Mouse (Mus musculus) limb, embryonic 11.5 days (tissue): ENCODE data around the gene Gnai1. TPM values are rescaled to one million over a fixed set of nuclear protein-coding genes. Genes with fewer than 3 reads are reported as not detected.

ENCODE experiments used
- ATAC-seq: fragments of 200-750 bp; cut with Nextera tagmentation; 2 replicates; pipeline ENCODE4 v1.8.0; 2017; ENCODE audit warnings: low read depth; ENCODE audit not compliant: insufficient number of reproducible peaks, low FRiP score, low TSS enrichment
- DNase-seq: peaks from one replicate; pipeline ENCODE4 v3.0.0-alpha.2; 2015; ENCODE audit warnings: low spot score
- H3K27ac ChIP-seq: fragments of 300-500 bp; sonication (generic); replicated peaks from 2 replicates; pipeline ENCODE4 v1.5.1; 2014; ENCODE audit warnings: low read depth, mild to moderate bottlenecking, low read length
- H3K27me3 ChIP-seq: fragments of 300-500 bp; sonication (generic); 2 replicates; pipeline ENCODE4 v1.6.1; 2014; ENCODE audit warnings: mild to moderate bottlenecking, low read length, mixed read lengths; ENCODE audit not compliant: control insufficient read depth, insufficient read depth
- H3K36me3 ChIP-seq: fragments of 300-500 bp; sonication (generic); 2 replicates; pipeline ENCODE4 v1.6.1; 2014; ENCODE audit warnings: mild to moderate bottlenecking, low read length, moderate library complexity, mixed read lengths; ENCODE audit not compliant: control insufficient read depth, insufficient read depth
- H3K4me1 ChIP-seq: fragments of 300-500 bp; sonication (generic); 2 replicates; pipeline ENCODE4 v1.6.1; 2014; ENCODE audit warnings: low read length, mixed read lengths; ENCODE audit not compliant: control insufficient read depth, insufficient read depth
- H3K4me2 ChIP-seq: fragments of 300-500 bp; sonication (generic); 2 replicates; pipeline ENCODE4 v1.6.1; 2014; ENCODE audit warnings: low read depth, mild to moderate bottlenecking, moderate library complexity; ENCODE audit not compliant: severe bottlenecking
- H3K4me3 ChIP-seq: fragments of 300-500 bp; sonication (generic); 2 replicates; pipeline ENCODE4 v1.5.1; 2014; ENCODE audit warnings: low read depth, low read length
- H3K9ac ChIP-seq: fragments of 300-500 bp; sonication (generic); 2 replicates; pipeline ENCODE4 v1.6.1; 2014; ENCODE audit warnings: mild to moderate bottlenecking, low read length
- H3K9me3 ChIP-seq: fragments of 300-500 bp; sonication (generic); 2 replicates; pipeline ENCODE4 v1.6.1; 2016; ENCODE audit warnings: low read length; ENCODE audit not compliant: control insufficient read depth
- WGBS: fragments of 180-500 bp; shearing (Covaris S2); extraction: QIAGEN DNeasy Blood & Tissue Kit; methylation state at CpG from one replicate; pipeline ENCODE4 v1.1.7; 2014; 5-methylcytosine and 5-hydroxymethylcytosine counted together
- polyA plus RNA-seq: library from polyadenylated mRNA; unstranded; fragments of >200 nt; fragmentation: Nextera tagmentation; extraction: Ambion mirVana; gene quantifications from 2 replicates; pipeline ENCODE4 v1.2.1, GENCODE M21; 2014

Gnai1 gene
- 22.7 and 23.3 TPM in 2 replicates for polyA plus RNA-seq

DNA sequence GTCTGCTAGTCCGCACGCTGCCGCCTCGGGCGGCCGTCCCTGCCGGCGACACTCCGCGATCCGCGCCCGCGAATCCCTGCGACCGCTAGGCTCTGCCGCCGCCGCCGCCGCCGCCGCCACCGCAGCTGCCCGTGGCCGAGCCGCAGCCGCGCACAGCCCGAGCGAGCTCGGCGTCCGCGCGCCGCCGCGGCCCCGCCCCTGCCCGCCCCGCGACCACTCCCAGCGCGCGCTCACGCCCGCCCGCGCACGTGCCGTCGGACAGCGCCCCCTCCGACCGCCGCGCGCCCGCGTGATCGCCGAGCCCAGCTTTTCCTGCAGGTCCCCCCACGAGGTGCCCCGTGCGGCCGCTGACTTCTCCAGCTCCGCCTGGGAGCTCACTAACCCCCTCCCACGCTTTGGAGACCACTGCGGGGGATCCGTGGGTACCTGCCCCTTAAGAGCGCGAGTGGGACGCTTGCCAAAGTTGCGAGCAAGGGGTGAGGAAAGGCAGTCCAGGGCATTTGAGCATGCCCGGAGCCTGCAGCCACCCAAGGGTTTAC is at the start of gene Gnai1:
Gnai1 (minus strand) TSS at position 75 of the 539 bp plus-strand sequence.
- WGBS: 0% methylated on average over 47 of the region's 76 CpGs
- Histone ChIP-seq H3K36me3 (no peaks in the 10 kb centered on the region), H3K9me3 (no peaks in the 10 kb centered on the region), H3K4me2 (peak within 1 kb of the TSS; percentile 93), H3K27ac (no peak within 1 kb of the TSS), H3K27me3 (no peaks in the 10 kb centered on the region), H3K4me1 (no peaks in the 10 kb centered on the region), H3K4me3 (peak within 1 kb of the TSS; percentile 68), H3K9ac (peak within 1 kb of the TSS; percentile 77)
- ATAC-seq: peak; percentile 93
- peak; percentile 89 for DNase-seq

DNA sequence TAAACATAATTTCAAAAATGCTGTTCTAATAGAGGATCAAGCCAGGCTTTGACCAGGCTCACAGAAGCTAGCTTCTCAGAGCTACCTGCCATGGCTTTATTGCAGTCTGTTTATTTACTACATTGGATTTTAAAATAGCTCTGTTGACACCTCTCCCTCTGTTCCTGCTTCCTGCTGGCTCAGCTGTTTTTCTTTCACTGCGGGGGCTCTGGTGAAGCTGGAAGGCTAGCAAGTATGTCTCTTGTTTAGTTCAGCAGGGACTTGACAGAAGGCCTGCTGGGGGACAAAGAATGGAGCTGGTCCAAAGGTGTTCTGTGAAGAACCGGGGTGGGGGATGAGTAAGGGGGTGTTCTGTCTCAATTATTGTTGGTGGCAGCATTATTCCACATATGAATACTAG is 7.7 kb upstream of the Gnai1 start:
- no peaks in the 10 kb centered on the region for H3K9me3 ChIP-seq
- WGBS: 6% methylated on average over 2 of the region's 2 CpGs
- H3K36me3 ChIP-seq: no peaks in the 10 kb centered on the region
- no peaks in the 10 kb centered on the region for H3K27me3 ChIP-seq
- H3K4me1 ChIP-seq: no peaks in the 10 kb centered on the region
- no peak overlapping the region for H3K27ac ChIP-seq
- H3K4me3 ChIP-seq: no peak overlapping the region
- DNase-seq (no peak), ATAC-seq (no peak)
- no peak overlapping the region for H3K9ac ChIP-seq
- no peak overlapping the region for H3K4me2 ChIP-seq

DNA sequence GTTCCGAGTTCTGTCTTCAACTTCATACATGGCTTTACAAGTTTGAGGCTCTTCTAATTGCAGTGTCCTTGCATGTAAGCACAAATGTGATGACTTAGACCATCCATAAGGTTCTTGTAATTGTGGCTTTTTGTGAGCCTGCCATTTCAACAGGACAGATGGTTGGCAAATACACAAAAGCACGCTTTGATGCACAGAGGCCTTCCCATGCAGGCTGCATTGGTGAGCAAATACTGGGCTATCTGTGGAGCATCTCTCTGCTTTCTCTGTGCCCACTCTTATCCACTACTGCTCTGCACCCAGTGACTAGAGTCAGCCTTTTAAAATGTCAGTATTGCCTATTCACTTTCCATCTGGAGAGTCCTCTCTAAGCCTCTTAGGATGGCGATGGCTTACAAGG is 5.3 kb upstream of the Gnai1 start:
- 94% methylated on average over 3 of the region's 3 CpGs for WGBS

DNA sequence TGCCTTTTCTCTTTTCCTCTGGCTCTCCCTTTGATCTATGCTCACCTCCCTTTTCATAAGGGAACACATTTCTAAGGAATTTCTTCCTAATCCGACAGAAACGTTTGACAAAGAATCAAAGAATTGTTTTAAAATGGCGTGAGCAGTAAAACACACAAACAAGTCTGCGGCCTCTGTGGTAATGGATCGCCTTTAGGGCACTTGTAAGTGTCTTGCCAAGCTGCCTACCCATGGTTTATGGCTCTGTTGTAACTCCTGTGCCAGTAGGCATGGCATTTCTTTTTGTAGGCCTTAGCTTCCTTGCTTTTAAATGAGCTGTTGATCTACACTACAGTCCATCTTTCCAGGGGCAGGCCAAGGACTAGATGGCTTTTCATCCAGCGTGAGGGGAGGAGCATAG is 801 bp upstream of the Gnai1 start:
- no peak overlapping the region for H3K9ac ChIP-seq

More for the DNA sequence above, 5.3 kb upstream of the Gnai1 start:
- Histone ChIP-seq H3K9ac (no peak overlapping the region), H3K9me3 (no peaks in the 10 kb centered on the region), H3K4me2 (no peak overlapping the region), H3K4me3 (no peak overlapping the region), H3K27ac (no peak overlapping the region), H3K27me3 (no peaks in the 10 kb centered on the region), H3K4me1 (no peaks in the 10 kb centered on the region), H3K36me3 (no peaks in the 10 kb centered on the region)
- ATAC-seq (no peak), DNase-seq (no peak)

DNA sequence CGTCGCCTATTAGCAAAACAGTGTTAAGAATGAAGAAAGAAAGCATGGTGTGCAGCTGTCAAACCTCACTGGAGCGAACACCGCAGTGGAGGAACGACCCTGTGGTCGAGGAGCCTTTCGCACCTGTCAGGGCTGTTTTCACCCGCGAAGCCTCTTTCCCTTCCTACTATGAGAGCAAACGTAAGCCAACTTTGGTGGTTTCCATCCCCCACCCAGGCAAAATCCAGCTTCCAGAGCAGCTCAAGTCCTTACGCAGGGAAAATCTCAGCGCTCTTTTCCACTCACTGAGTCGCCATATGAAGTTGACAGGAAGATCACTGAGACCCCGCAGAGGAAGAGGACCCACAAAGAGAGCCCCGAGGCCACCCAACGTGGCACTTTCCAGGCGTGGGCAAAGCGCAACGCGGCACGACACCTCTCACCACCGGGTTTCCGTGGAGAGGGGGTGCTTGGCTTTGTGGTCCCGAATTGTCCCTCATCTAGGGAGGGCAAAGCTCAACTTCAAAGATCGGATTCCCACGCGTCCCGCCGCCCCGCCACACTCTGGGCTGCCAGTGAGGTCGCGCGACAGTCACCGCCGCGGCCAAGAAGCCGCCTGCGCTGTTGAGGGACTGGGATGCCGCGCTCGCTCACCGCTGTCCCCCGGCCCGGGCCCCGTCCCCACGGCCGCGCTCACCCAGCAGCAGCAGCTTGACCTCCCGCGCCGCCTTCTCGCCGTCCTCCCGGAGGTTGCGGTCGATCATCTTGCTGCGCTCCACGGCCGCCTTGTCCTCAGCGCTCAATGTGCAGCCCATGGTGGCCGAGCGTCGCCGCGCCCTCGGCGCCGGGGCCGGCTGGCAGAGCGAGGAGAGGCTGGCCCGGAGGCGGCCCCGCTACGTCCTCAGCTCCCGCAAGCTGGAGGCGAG is 527 bp downstream of the Gnai1 start:
- Histone ChIP-seq H3K9ac (peak overlapping the region; percentile 77), H3K4me3 (peak overlapping the region; percentile 68), H3K9me3 (no peaks in the 10 kb centered on the region), H3K4me1 (no peaks in the 10 kb centered on the region), H3K27me3 (no peaks in the 10 kb centered on the region), H3K36me3 (no peaks in the 10 kb centered on the region), H3K4me2 (peak overlapping the region; percentile 93), H3K27ac (no peak overlapping the region)
- DNase-seq (peak; percentile 70), ATAC-seq (peak; percentile 87)
- under 1% methylated on average over 72 of the region's 76 CpGs for WGBS

More for the DNA sequence above, 801 bp upstream of the Gnai1 start:
- Histone ChIP-seq H3K4me3 (peak overlapping the region; percentile 68), H3K9me3 (no peaks in the 10 kb centered on the region), H3K27ac (no peak overlapping the region), H3K36me3 (no peaks in the 10 kb centered on the region), H3K4me1 (no peaks in the 10 kb centered on the region), H3K27me3 (no peaks in the 10 kb centered on the region), H3K4me2 (peak overlapping the region; percentile 93)
- DNase-seq: peak; percentile 29
- ATAC-seq: no peak
- 19% methylated on average over 6 of the region's 6 CpGs for WGBS

DNA sequence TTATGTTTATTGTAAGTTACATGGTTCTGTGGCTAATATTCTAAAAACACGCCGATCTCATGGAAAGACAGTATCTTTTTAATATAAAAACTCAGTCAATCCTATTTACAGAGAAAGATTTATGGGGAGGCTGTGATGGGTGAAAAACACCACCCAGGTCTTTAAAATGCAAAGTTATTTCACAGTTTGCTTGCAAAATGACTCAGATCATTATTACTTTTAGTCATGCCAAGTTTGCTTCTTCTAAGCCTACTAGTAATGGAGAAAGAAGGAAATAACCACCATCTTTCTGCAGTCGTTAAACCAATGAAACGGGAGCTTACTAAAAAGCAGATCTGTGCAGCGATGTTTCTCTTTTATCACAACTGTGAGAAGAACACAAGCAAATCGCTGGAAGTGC is 1.4 kb downstream of the Gnai1 start:
- Histone ChIP-seq H3K4me2 (peak overlapping the region; percentile 93; the same call in 1 of the 2 replicates), H3K36me3 (no peaks in the 10 kb centered on the region), H3K9me3 (no peaks in the 10 kb centered on the region), H3K4me3 (peak overlapping the region; percentile 68), H3K9ac (no peak overlapping the region), H3K27ac (no peak overlapping the region), H3K27me3 (no peaks in the 10 kb centered on the region), H3K4me1 (no peaks in the 10 kb centered on the region)
- ATAC-seq (no peak), DNase-seq (no peak)
- 36% methylated on average over 6 of the region's 6 CpGs for WGBS

DNA sequence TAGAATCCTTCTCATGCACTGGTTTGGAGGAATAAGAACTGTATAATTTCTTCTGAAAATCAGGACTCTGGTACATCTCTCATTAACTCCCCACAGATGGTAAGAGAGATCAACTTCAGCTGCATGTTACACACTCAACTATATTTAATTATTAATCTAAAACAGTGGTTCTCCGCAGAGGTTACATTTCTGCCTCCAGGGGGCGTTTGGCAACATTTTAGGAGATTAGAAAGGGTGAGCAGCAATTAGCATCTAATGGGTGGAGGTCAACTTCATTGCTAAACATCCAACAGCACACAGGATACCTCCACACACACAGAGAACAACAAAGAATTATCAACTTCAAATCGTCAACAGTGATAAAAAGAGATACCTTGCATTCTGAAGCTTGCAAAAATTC is 2.0 kb downstream of the Gnai1 start:
- DNase-seq: peak; percentile 41
- Histone ChIP-seq H3K9ac (no peak overlapping the region), H3K36me3 (no peaks in the 10 kb centered on the region), H3K27me3 (no peaks in the 10 kb centered on the region), H3K4me3 (no peak overlapping the region), H3K27ac (no peak overlapping the region), H3K4me1 (no peaks in the 10 kb centered on the region), H3K9me3 (no peaks in the 10 kb centered on the region), H3K4me2 (no peak overlapping the region)
- WGBS: 15% methylated on average over 3 of the region's 3 CpGs
- no peak for ATAC-seq

DNA sequence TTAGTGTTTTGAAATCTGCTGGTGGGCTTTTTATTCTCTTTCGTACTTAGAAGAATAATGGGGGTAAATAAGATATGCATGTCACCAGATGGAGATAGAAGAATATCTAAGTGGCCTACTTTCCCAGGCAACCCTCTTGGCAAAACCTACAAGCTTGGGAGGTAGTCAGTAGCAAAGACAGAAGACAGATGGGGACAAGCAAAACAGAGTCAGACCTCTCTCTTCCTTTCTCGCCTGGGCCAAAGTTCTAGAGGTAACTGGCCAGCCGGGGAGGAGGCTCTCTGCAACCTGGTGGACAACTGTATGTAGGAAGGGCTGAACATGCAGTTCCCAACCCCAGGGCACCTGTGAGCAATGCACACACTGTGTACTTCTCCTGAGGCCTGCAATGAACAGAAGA is 12.9 kb downstream of the Gnai1 start:
- H3K4me2 ChIP-seq: no peak overlapping the region
- H3K27me3 ChIP-seq: no peaks in the 10 kb centered on the region
- WGBS: 94% methylated on average over 3 of the region's 3 CpGs
- H3K36me3 ChIP-seq: no peaks in the 10 kb centered on the region
- no peaks in the 10 kb centered on the region for H3K9me3 ChIP-seq
- H3K9ac ChIP-seq: no peak overlapping the region
- ATAC-seq (no peak), DNase-seq (no peak)
- no peak overlapping the region for H3K27ac ChIP-seq
- H3K4me1 ChIP-seq: no peaks in the 10 kb centered on the region
- H3K4me3 ChIP-seq: no peak overlapping the region
